Mouse (Mus musculus): ENCODE results near the gene Myl9. TPM values are rescaled to one million over a fixed set of nuclear protein-coding genes. Genes with fewer than 3 reads are reported as not detected.

The Myl9 gene
- polyA plus RNA-seq, 1 experiment = 954 TPM

- TF ChIP-seq MYOD1 (IDR thresholded peaks at IDR 0.05; ENCODE audit: control insufficient read depth, insufficient read length, low read depth) (no peak), MAX (IDR thresholded peaks at IDR 0.05) (no peak), CTCF (IDR thresholded peaks at IDR 0.05; ENCODE audit: control insufficient read depth, insufficient read depth, insufficient read length) (no peak), MYOG (IDR thresholded peaks at IDR 0.05; ENCODE audit: control insufficient read depth, extremely low read depth, insufficient read length) (no peak), FOSL1 (IDR thresholded peaks at IDR 0.05; ENCODE audit: insufficient read depth, low read length, poor library complexity, severe bottlenecking) (no peak)
- H3K36me3 ChIP-seq (ENCODE audit: control insufficient read depth, insufficient read depth) = no peaks in the 10 kb centered on the region
- H3K4me3 ChIP-seq (ENCODE audit: insufficient read depth, poor library complexity, severe bottlenecking) = no peak overlapping the region
- no peak overlapping the region for H3ac ChIP-seq (ENCODE audit: control insufficient read depth, insufficient read length, low read depth)
- H3K79me3 ChIP-seq (ENCODE audit: low read depth) = no peaks in the 10 kb centered on the region
- peaks cover 6% of the 10 kb centered on the region for H3K79me2 ChIP-seq (ENCODE audit: control insufficient read depth, insufficient read depth)
- H3K27me3 ChIP-seq (ENCODE audit: control insufficient read depth, insufficient read depth, insufficient read length) = no peaks in the 10 kb centered on the region
These were observed 1.0 kb upstream of the Myl9 start for GRCm38 (mm10) chr2:156774035-156774737.

- no peaks in the 10 kb centered on the region for H3K36me3 ChIP-seq (ENCODE audit: control insufficient read depth, insufficient read depth)
- no peaks in the 10 kb centered on the region for H3K79me3 ChIP-seq (ENCODE audit: low read depth)
- H3K4me3 ChIP-seq (ENCODE audit: insufficient read depth, poor library complexity, severe bottlenecking) = peak overlapping the region; percentile 30
- H3ac ChIP-seq (ENCODE audit: control insufficient read depth, insufficient read length, low read depth) = peak overlapping the region; percentile 78
- H3K79me2 ChIP-seq (ENCODE audit: control insufficient read depth, insufficient read depth) = peaks cover 6% of the 10 kb centered on the region
- no peaks in the 10 kb centered on the region for H3K27me3 ChIP-seq (ENCODE audit: control insufficient read depth, insufficient read depth, insufficient read length)
- no peak for TF ChIP-seq CEBPB (IDR thresholded peaks at IDR 0.05; ENCODE audit: low read depth)
- TF ChIP-seq MAX (IDR thresholded peaks at IDR 0.05) = no peak
- TF ChIP-seq MYOD1 (IDR thresholded peaks at IDR 0.05; ENCODE audit: control insufficient read depth, insufficient read length, low read depth) = no peak
- no peak for TF ChIP-seq MYOG (IDR thresholded peaks at IDR 0.05; ENCODE audit: control insufficient read depth, extremely low read depth, insufficient read length)
- no peak for TF ChIP-seq FOSL1 (IDR thresholded peaks at IDR 0.05; ENCODE audit: insufficient read depth, low read length, poor library complexity, severe bottlenecking)
These were observed 525 bp downstream of the Myl9 start for GRCm38 (mm10) chr2:156775455-156776435.

- Histone ChIP-seq H3K36me3 (ENCODE audit: control insufficient read depth, insufficient read depth) (no peaks in the 10 kb centered on the region), H3K27me3 (ENCODE audit: control insufficient read depth, insufficient read depth, insufficient read length) (no peaks in the 10 kb centered on the region), H3K79me2 (ENCODE audit: control insufficient read depth, insufficient read depth) (peaks cover 6% of the 10 kb centered on the region), H3K79me3 (ENCODE audit: low read depth) (no peaks in the 10 kb centered on the region), H3ac (ENCODE audit: control insufficient read depth, insufficient read length, low read depth) (no peak overlapping the region), H3K4me3 (ENCODE audit: insufficient read depth, poor library complexity, severe bottlenecking) (no peak overlapping the region)
- TF ChIP-seq FOSL1 (IDR thresholded peaks at IDR 0.05; ENCODE audit: insufficient read depth, low read length, poor library complexity, severe bottlenecking) (no peak), MAX (IDR thresholded peaks at IDR 0.05) (peak; percentile 5)
These were observed 1.7 kb downstream of the Myl9 start for GRCm38 (mm10) chr2:156776907-156777306.

- Histone ChIP-seq H3K27me3 (ENCODE audit: control insufficient read depth, insufficient read depth, insufficient read length) (no peaks in the 10 kb centered on the region), H3K79me2 (ENCODE audit: control insufficient read depth, insufficient read depth) (peaks cover 6% of the 10 kb centered on the region), H3K79me3 (ENCODE audit: low read depth) (no peaks in the 10 kb centered on the region), H3K36me3 (ENCODE audit: control insufficient read depth, insufficient read depth) (no peaks in the 10 kb centered on the region), H3ac (ENCODE audit: control insufficient read depth, insufficient read length, low read depth) (no peak overlapping the region), H3K4me3 (ENCODE audit: insufficient read depth, poor library complexity, severe bottlenecking) (no peak overlapping the region)
- peak; percentile 84 for TF ChIP-seq MYOD1 (IDR thresholded peaks at IDR 0.05; ENCODE audit: control insufficient read depth, insufficient read length, low read depth)
- no peak for TF ChIP-seq MAX (IDR thresholded peaks at IDR 0.05)
These were observed 2.2 kb downstream of the Myl9 start for GRCm38 (mm10) chr2:156777326-156778004.

- H3ac ChIP-seq (ENCODE audit: control insufficient read depth, insufficient read length, low read depth) = no peak overlapping the region
- no peaks in the 10 kb centered on the region for H3K36me3 ChIP-seq (ENCODE audit: control insufficient read depth, insufficient read depth)
- H3K79me2 ChIP-seq (ENCODE audit: control insufficient read depth, insufficient read depth) = peaks cover 6% of the 10 kb centered on the region
- no peaks in the 10 kb centered on the region for H3K27me3 ChIP-seq (ENCODE audit: control insufficient read depth, insufficient read depth, insufficient read length)
- no peak overlapping the region for H3K4me3 ChIP-seq (ENCODE audit: insufficient read depth, poor library complexity, severe bottlenecking)
- no peak for TF ChIP-seq CTCF (IDR thresholded peaks at IDR 0.05; ENCODE audit: control insufficient read depth, insufficient read depth, insufficient read length)
- no peak for TF ChIP-seq CEBPB (IDR thresholded peaks at IDR 0.05; ENCODE audit: low read depth)
- no peak for TF ChIP-seq FOSL1 (IDR thresholded peaks at IDR 0.05; ENCODE audit: insufficient read depth, low read length, poor library complexity, severe bottlenecking)
- TF ChIP-seq MYOG (IDR thresholded peaks at IDR 0.05; ENCODE audit: control insufficient read depth, extremely low read depth, insufficient read length) = no peak
- TF ChIP-seq MYOD1 (IDR thresholded peaks at IDR 0.05; ENCODE audit: control insufficient read depth, insufficient read length, low read depth) = no peak
- TF ChIP-seq MAX (IDR thresholded peaks at IDR 0.05) = no peak
- no peak for TF ChIP-seq USF1 (IDR thresholded peaks at IDR 0.05; ENCODE audit: low read depth)
- no peaks in the 10 kb centered on the region for H3K79me3 ChIP-seq (ENCODE audit: low read depth)
These were observed 3.4 kb downstream of the Myl9 start for GRCm38 (mm10) chr2:156778571-156778970.

Data from C2C12 (cell line).